Mouse (Mus musculus) midbrain, embryonic 16.5 days (tissue): ENCODE measurements around the gene Tef. TPM values are rescaled to one million over a fixed set of nuclear protein-coding genes. Genes with fewer than 3 reads are reported as not detected.

Experiments used
- ATAC-seq: fragments of 200-750 bp; cut with Nextera tagmentation; 2 replicates; pipeline ENCODE4 v1.8.0; 2017; ENCODE audit warnings: moderate TSS enrichment
- H3K27ac ChIP-seq: fragments of 300-500 bp; sonication (generic); 2 replicates; pipeline ENCODE4 v1.5.1; 2014; ENCODE audit warnings: mild to moderate bottlenecking, low read length, mixed read lengths
- H3K27me3 ChIP-seq: fragments of 300-500 bp; sonication (generic); 2 replicates; pipeline ENCODE4 v1.6.1; 2014; ENCODE audit warnings: low read depth, low read length, mixed read lengths; ENCODE audit not compliant: control insufficient read depth, insufficient read depth
- H3K36me3 ChIP-seq: fragments of 300-500 bp; sonication (generic); 2 replicates; pipeline ENCODE4 v1.6.1; 2014; ENCODE audit warnings: mild to moderate bottlenecking, low read length, moderate library complexity, mixed read lengths; ENCODE audit not compliant: control insufficient read depth, insufficient read depth
- H3K4me1 ChIP-seq: fragments of 300-500 bp; sonication (generic); 2 replicates; pipeline ENCODE4 v1.6.1; 2014; ENCODE audit warnings: mild to moderate bottlenecking, low read length, mixed read lengths; ENCODE audit not compliant: control insufficient read depth, insufficient read depth
- H3K4me2 ChIP-seq: fragments of 300-500 bp; sonication (generic); 2 replicates; pipeline ENCODE4 v1.6.1; 2014; ENCODE audit warnings: mild to moderate bottlenecking, low read length, mixed read lengths
- H3K4me3 ChIP-seq: fragments of 300-500 bp; sonication (generic); 2 replicates; pipeline ENCODE4 v1.5.1; 2014; ENCODE audit warnings: low read depth, mild to moderate bottlenecking, low read length, moderate library complexity, mixed read lengths
- H3K9ac ChIP-seq: fragments of 300-500 bp; sonication (generic); 2 replicates; pipeline ENCODE4 v1.6.1; 2014; ENCODE audit warnings: low read depth, low read length, mixed read lengths
- H3K9me3 ChIP-seq: fragments of 300-500 bp; sonication (generic); replicated peaks from 2 replicates; pipeline ENCODE4 v1.6.1; 2014; ENCODE audit warnings: mild to moderate bottlenecking, low read length, mixed read lengths; ENCODE audit not compliant: control insufficient read depth, poor library complexity, severe bottlenecking
- WGBS: fragments of 180-500 bp; shearing (Covaris S2); extraction: QIAGEN DNeasy Blood & Tissue Kit; methylation state at CpG from one replicate; pipeline ENCODE4 v1.1.7; 2014; 5-methylcytosine and 5-hydroxymethylcytosine counted together
- polyA plus RNA-seq: library from polyadenylated mRNA; unstranded; fragments of >200 nt; fragmentation: Nextera tagmentation; extraction: Ambion mirVana; gene quantifications from 2 replicates; pipeline ENCODE4 v1.2.1, GENCODE M21; 2015

Gene Tef
- polyA plus RNA-seq, 1 experiment from 2014 or later: 22.7 TPM

- WGBS: 89% methylated on average over 4 of the region's 4 CpGs
- peaks cover 3% of the 10 kb centered on the region; the same call in 1 of the 2 replicates for H3K4me1 ChIP-seq
- no peaks in the 10 kb centered on the region for H3K9me3 ChIP-seq
- no peak overlapping the region for H3K27ac ChIP-seq
- peaks cover 14% of the 10 kb centered on the region for H3K36me3 ChIP-seq
- no peak overlapping the region for H3K4me2 ChIP-seq
- no peak for ATAC-seq
- no peak overlapping the region for H3K4me3 ChIP-seq
- no peaks in the 10 kb centered on the region for H3K27me3 ChIP-seq
- H3K9ac ChIP-seq: no peak overlapping the region
Observed at GRCm38 (mm10) chr15:81830530-81830929, 28.3 kb downstream of the Tef start.

GRCm38 (mm10) chr15:81831136-81831825 is 29.1 kb downstream of the Tef start:
- peaks cover 6% of the 10 kb centered on the region for H3K36me3 ChIP-seq
- H3K9ac ChIP-seq: 0 out of 2 replicates have a peak overlapping the region, but pooled peaks have one; percentile 20
- no peaks in the 10 kb centered on the region for H3K9me3 ChIP-seq
- H3K27ac ChIP-seq: 0 out of 2 replicates have a peak overlapping the region, but pooled peaks have one; percentile 24
- ATAC-seq: peak; percentile 85
- no peaks in the 10 kb centered on the region for H3K27me3 ChIP-seq
- H3K4me2 ChIP-seq: peak overlapping the region; percentile 23; the same call in 1 of the 2 replicates
- no peak overlapping the region for H3K4me3 ChIP-seq
- H3K4me1 ChIP-seq: peaks cover 3% of the 10 kb centered on the region; the same call in 1 of the 2 replicates
- 14% methylated on average over 24 of the region's 24 CpGs for WGBS

GRCm38 (mm10) chr15:81832219-81832618 is 30.0 kb downstream of the Tef start:
- WGBS: 94% methylated on average over 3 of the region's 3 CpGs
- Histone ChIP-seq H3K9me3 (no peaks in the 10 kb centered on the region), H3K4me1 (peaks cover 3% of the 10 kb centered on the region; the same call in 1 of the 2 replicates), H3K27me3 (no peaks in the 10 kb centered on the region), H3K4me2 (no peak overlapping the region), H3K27ac (no peak overlapping the region), H3K4me3 (no peak overlapping the region), H3K9ac (no peak overlapping the region), H3K36me3 (0 out of 2 replicates have a peak, but pooled peaks cover 3% of the 10 kb centered on the region)
- ATAC-seq: no peak

GRCm38 (mm10) chr15:81833481-81833880 is 31.3 kb downstream of the Tef start:
- no peak overlapping the region for H3K27ac ChIP-seq
- H3K36me3 ChIP-seq: 0 out of 2 replicates have a peak, but pooled peaks cover 2% of the 10 kb centered on the region
- ATAC-seq: no peak
- H3K9ac ChIP-seq: no peak overlapping the region
- no peak overlapping the region for H3K4me2 ChIP-seq
- no peaks in the 10 kb centered on the region for H3K9me3 ChIP-seq
- 74% methylated on average over 4 of the region's 4 CpGs for WGBS
- peaks cover 3% of the 10 kb centered on the region; the same call in 1 of the 2 replicates for H3K4me1 ChIP-seq
- H3K4me3 ChIP-seq: no peak overlapping the region
- H3K27me3 ChIP-seq: no peaks in the 10 kb centered on the region

- Histone ChIP-seq H3K36me3 (no peaks in the 10 kb centered on the region), H3K9me3 (no peaks in the 10 kb centered on the region), H3K27ac (no peak overlapping the region), H3K4me1 (peaks cover 3% of the 10 kb centered on the region; the same call in 1 of the 2 replicates), H3K4me2 (no peak overlapping the region), H3K9ac (no peak overlapping the region), H3K27me3 (no peaks in the 10 kb centered on the region), H3K4me3 (no peak overlapping the region)
- WGBS: 61% methylated on average over 3 of the region's 3 CpGs
- ATAC-seq: no peak
Observed at GRCm38 (mm10) chr15:81834171-81834841, 32.1 kb downstream of the Tef start.

GRCm38 (mm10) chr15:81835007-81835880 is 33.0 kb downstream of the Tef start:
- H3K4me3 ChIP-seq: no peak overlapping the region
- no peak overlapping the region for H3K9ac ChIP-seq
- H3K4me2 ChIP-seq: no peak overlapping the region
- peaks cover 3% of the 10 kb centered on the region; the same call in 1 of the 2 replicates for H3K4me1 ChIP-seq
- 81% methylated on average over 10 of the region's 10 CpGs for WGBS
- no peaks in the 10 kb centered on the region for H3K9me3 ChIP-seq
- no peak for ATAC-seq
- H3K36me3 ChIP-seq: no peaks in the 10 kb centered on the region
- H3K27ac ChIP-seq: no peak overlapping the region
- H3K27me3 ChIP-seq: no peaks in the 10 kb centered on the region

GRCm38 (mm10) chr15:81836124-81836821 is 34.1 kb downstream of the Tef start:
- Histone ChIP-seq H3K4me3 (peak overlapping the region; percentile 11; the same call in 1 of the 2 replicates), H3K36me3 (no peaks in the 10 kb centered on the region), H3K9me3 (no peaks in the 10 kb centered on the region), H3K27me3 (no peaks in the 10 kb centered on the region), H3K9ac (no peak overlapping the region; the same call in 1 of the 2 replicates), H3K27ac (no peak overlapping the region), H3K4me2 (peak overlapping the region; percentile 44), H3K4me1 (peaks cover under 1% of the 10 kb centered on the region; the same call in 1 of the 2 replicates)
- whole genome bisulfite sequencing: 2% methylated on average over 33 of the region's 33 CpGs
- ATAC-seq: peak; percentile 66
